Mouse (Mus musculus) olfactory bulb, adult 2 months (tissue): ENCODE data around the gene Rabgap1l.

Experiments used
- CTCF ChIP-seq: fragments of 200-500 bp; IDR thresholded peaks from 2 replicates; pipeline ENCODE4 v1.5.1; 2012; ENCODE audit warnings: low read depth, mild to moderate bottlenecking, low read length, moderate library complexity; ENCODE audit not compliant: insufficient read depth
- POLR2A ChIP-seq: fragments of 200-500 bp; IDR thresholded peaks from 2 replicates; pipeline ENCODE4 v1.6.1; 2012; ENCODE audit warnings: mild to moderate bottlenecking, low read depth, low read length, moderate library complexity; ENCODE audit not compliant: insufficient read depth

DNA sequence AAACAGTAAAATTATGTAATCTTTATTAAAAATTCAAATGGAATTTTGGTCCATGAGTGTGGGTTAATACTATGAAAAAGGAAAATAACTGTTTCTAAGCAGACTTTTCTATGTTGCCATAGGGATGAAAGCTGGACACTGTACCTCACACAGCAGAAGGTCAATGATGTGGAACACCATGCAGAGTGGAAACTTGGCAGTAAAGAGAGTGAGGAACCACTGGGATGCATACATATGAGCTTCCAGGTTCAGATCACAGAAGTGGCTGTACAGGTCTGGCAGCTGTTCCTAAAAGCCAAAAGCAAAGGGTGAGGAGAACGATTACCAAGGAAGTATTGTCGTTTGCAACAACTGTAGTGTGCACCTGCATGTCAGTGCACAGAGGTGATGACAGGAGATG, 351.3 kb downstream of the Rabgap1l start:
- no peak for TF ChIP-seq POLR2A
- no peak for TF ChIP-seq CTCF
